Mouse (Mus musculus) common myeloid progenitor, adult 5-6 weeks (primary cell): ENCODE data around the gene Mex3a. TPM values are rescaled to one million over a fixed set of nuclear protein-coding genes. Genes with fewer than 3 reads are reported as not detected.

Source experiments
- ATAC-seq: replicated peaks from 2 replicates; pipeline ENCODE4 v1.8.0; 2016; ENCODE audit warnings: low read depth, mild to moderate bottlenecking, moderate TSS enrichment, inconsistent platforms; ENCODE audit not compliant: poor library complexity, severe bottlenecking
- total RNA-seq: library from RNA; stranded (forward); fragments of 200-1000, 187-1606 nt; gene quantifications from 2 replicates; pipeline ENCODE4 v1.2.3, GENCODE M21; 2017

Mex3a gene
- total RNA-seq: 7.2 and 9.6 TPM in 2 replicates

DNA sequence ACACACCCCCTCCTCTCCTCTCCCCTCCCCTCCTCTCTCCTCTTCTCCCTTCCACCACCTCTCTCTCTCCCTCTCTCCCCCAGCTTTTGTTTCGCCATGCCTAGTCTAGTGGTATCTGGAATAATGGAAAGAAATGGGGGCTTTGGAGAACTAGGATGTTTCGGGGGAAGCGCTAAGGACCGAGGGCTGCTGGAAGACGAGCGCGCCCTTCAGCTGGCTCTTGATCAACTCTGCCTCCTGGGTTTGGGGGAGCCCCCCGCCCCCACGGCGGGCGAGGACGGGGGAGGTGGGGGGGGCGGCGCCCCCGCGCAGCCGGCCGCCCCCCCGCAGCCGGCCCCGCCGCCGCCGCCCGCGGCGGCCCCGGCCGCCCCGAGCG, at the start of gene Mex3a:
Mex3a (plus strand) TSS at position 97 of the 376 bp plus-strand sequence.
- ATAC-seq: no peak

DNA sequence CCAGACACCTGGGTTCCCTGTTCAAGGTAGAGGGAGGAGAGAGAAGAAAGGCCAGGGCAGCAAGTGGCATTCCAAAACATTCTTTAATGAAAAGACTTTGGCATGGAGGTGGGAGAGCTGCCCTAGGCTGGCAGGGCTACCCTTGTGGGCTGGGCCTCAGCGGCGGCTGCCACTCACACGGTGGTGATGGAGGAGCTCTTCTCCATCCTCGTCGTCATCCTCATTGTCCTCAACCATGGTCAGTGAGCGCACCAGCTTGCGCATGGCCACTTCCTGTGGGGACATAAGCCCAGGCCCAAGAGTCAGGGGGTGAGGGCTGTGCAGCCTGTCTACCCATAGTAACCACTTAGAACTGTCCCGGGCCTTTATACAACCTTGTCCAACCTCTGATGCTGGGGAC, 49.1 kb upstream of the Mex3a start:
- no peak for ATAC-seq

- ATAC-seq: peak; percentile 70
Measured at GRCm38 (mm10) chr3:88483621-88484020, 48.6 kb upstream of the Mex3a start.

DNA sequence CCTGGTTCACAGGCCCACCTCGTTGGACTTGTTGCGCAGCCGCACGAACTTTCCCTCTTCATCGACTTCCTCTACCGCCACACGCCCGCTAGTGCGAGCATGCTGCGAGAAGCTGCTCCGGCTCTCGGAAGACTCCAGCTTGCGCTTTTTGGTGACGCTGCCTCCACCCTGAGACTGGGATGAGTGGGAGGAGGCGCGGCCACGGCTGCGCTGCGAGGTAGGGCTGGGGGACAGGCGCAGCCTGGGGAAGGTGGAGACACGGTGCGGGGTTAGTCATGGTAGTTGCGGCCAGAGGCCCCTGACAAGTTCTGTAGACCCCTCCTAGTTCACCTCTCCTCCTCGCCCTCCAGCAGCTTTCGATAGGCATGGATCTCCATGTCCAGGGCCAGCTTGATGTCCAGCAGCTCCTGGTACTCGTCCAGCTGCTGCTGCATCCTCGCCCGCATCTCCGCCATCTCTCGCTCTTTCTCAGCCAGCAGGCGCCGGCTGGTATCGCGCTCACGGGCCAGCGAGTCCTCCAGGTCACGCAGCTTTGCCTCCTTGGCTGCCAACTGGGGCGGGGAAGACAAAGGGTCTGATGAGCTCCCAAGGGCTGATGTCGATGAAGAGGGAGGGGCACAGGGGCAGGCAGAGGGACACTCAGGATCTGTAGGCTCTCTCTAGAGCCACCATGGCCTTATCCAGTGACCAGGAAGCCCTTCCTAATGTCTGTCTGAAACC, 47.4 kb upstream of the Mex3a start:
- ATAC-seq: peak; percentile 31

DNA sequence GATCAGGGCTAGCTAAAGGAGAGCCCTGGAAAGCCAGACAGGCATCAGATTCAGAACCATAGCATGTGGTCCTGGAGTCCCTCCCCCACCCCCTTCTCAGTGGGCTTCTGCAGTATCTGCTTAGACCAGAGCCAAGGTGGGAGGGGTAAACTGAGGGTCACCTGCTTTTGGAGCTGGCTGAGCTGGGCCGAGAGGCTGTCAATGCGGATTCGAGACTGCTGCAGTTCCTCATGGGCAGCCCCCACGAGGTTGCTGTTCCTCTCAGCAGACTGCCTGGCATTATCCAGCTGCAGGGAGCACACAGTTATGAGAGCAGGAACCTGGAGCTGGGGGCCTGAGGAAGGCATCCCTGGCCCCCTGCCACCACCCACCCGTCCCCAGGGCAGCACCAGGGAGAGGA, 46.2 kb upstream of the Mex3a start:
- ATAC-seq: no peak

GRCm38 (mm10) chr3:88486887-88487286, 45.3 kb upstream of the Mex3a start:
- no peak for ATAC-seq

DNA sequence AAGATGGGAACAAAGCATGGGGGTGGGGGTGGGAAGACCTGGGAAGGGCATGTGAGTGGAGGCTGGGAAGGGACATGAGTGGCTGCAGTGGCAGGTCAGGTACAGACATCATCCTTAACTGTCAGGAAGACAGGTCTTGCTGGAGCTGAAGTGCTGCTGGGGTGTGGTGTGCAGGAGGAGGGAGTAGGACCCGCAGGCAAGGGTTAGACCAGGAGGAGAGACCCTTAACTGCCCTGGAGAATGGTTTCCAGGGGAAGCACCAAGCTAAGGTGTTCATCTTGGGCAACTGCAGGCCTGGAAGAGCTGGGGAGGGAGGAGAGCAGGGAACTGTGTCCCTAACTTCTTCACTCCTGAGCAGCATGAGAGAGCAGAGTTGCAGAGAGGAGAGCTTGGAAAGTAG, 44.8 kb upstream of the Mex3a start:
- no peak for ATAC-seq

DNA sequence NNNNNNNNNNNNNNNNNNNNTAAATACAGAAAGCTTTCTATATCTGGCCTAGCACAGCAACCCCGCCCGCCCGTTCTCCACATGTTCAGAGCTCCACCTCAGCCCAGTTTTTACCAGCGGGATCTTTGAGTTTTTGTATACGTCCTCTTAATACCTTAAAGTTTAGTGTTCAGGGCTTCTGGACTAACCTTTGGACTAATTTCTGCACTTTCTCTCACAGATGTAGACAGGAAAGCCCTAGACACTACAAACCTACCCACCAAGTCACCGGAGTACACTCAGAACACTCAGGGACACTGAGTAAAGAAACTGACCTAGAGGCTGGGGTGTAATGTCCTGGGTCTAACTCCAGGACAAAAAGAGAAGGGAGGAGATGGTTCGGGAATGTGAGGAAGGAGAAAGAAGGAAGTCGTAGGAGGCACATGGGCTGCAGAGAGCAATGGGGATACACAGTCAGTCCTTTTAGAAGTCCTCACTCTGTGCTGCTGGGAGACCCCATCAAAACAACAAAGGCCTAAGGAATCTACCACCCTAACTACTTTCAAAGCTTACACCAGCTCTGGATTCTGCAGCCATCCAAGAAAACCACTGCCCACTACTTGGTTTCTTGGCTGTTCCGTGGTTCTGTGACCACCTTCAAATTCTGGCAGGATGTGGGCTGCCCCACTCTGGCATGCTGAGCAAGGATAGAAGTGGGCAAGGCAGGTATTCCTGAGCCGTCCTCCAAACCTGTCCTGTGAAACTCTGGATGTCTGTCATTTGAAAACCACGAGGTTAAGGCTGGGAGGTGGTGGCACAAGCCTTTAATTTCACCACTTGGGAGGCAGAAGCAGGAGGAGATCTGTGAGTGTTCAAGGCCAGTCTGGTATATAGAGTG, 38.3 kb upstream of the Mex3a start:
- ATAC-seq: no peak

- peak; percentile 12; the same call in 1 of the 2 replicates for ATAC-seq
Measured at GRCm38 (mm10) chr3:88494836-88495628, 37.2 kb upstream of the Mex3a start.

DNA sequence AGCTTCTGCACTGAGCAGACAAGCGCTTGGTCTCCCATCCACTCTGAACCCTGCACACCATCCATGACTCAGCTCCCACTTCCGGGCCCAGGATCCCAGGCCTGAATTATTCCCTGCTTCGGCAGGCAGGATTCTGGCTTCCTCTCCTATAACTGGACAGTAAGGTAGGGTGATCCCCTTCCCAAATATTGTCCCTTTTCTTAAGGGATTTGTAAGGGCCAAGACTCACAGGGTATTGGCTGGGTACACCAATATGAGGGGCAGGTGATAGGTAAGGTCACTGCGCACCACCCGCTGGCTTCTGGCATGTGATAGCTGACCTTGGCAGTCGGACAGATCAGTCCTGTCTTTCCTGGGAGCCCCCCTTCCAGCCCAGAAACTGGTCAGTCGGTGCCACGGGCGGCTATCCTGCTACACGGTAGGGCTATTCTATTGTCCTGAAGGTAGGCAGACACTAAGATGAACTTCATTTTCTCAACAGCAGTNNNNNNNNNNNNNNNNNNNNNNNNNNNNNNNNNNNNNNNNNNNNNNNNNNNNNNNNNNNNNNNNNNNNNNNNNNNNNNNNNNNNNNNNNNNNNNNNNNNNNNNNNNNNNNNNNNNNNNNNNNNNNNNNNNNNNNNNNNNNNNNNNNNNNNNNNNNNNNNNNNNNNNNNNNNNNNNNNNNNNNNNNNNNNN, 36.3 kb upstream of the Mex3a start:
- no peak for ATAC-seq

DNA sequence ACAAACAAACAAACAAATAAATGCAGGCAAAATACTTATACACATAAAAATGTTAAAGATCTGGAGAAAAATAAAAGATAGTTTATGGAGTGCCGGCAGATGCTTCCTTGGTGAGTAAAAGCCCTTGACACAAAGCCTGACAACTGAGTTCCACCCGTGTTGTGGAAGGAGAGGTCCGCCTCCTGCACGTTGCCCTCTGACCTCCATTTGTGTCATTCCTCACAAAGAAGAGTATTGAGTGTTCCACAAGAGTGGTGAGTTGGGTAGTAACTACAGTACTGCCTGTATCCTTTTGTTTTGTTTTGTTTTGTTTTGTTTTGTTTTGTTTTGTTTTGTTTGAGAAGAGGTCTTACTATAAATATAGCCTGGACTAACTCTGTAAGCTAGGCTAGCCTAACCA, 32.6 kb upstream of the Mex3a start:
- ATAC-seq: no peak

DNA sequence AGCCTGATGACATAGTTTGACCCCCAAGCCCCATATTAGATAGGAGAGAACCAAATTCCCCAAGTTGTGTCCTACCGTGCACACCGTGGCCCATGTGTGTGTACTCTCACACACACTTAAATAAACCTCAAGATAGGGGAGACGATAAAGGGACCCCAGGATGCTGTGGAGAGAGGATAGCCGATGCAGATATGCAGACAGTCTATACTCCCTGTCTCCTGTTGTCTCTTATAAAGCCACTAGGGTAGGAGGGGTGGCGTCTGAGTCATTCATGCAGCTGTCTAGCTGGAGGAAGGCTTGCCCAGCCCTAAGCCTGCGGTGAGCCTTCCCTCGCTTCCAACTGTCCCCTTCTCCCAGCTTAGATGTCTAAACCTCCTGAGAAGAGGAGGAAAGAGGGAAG, 32.1 kb upstream of the Mex3a start:
- no peak for ATAC-seq

DNA sequence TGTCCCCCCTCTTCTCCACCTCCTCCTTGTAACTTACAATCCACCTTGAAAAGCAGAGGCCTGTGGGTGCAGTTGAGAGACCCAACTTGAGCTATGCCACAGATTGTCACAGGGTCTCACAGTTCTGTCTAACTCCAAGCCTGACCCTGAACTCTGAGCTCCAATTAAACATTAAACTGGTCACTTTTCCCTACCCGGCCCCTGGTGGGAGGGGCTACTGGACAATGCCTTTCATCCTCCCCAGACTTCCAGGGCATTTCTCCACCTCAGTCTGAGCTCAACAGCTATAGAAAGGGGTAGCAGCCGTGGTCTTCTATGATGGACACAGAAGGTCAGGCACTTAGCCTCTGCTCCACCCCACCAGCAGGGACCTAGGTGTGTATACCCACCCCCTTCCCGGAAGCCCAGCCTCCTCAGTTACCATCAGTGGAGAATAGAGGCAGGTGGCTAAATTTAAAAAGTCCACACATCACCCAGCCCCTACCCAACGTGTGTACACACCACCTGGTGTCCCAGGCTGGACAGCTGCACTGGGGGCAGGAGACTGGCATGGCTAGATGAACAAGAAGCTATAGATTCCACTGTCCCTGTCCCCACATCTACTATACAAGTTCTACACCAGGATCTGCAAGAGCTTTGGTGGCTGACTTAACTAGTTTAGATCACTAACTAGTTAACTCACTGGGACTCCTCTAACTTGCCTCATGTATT, 31.4 kb upstream of the Mex3a start:
- ATAC-seq: no peak

DNA sequence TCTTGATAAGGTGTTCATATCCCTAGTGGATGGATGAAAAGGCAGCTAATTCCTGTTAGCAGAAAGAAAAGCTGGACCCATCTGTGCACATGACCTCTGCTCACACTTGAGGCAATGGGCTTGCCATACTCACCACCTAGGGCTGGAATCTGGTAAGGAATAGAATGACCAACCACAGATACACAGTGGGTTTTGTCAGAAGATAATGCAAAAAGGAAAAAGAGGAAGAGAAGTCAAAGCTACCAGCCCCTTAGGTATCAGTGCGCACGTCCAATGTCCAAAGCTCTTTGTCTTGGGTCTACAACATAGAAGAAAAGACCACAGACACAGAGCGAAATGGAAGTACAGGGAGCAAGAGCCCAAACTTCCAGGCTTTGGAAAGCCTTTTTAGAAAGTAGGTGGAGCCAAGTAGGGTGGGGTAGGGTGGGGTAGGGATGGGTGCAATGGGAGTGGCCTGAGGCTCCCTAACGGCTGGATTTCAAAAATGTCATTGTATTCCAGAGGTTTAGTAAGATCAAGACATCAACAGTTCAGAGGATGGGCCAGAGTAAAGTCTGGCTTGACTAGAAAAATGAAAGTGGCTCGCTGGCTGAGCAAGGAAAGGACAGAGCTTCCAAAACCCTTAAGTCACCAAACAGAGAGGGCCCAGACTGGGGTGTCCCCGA, 30.7 kb upstream of the Mex3a start:
- ATAC-seq: no peak

DNA sequence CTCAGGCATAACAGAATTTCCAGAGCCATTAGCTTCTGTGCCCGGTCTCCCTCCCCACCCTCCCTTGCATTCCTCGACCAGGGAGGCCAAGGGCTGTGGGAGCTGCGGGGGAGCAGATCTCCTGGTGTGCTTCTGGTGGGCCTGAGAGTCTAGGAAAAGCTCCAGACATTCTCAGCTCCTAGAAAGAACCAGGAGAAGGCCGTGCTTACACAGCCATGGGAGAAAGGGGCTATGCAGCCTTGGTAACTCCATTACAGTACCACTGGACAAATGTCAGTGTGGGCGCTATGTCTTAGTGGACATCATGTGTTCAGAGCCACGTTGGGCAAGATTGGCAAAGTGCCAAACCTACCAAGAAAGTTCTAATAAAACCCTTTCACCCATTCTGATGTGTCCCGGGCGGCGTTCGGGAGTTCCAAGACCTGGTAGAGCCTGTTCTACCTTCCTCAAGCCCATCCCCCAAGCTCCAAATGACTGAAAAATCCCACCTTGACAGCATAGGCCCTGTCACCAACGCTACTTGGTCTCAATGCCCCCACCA, 30.1 kb upstream of the Mex3a start:
- no peak for ATAC-seq

GRCm38 (mm10) chr3:88502641-88503504, 29.3 kb upstream of the Mex3a start:
- ATAC-seq: peak; percentile 84

DNA sequence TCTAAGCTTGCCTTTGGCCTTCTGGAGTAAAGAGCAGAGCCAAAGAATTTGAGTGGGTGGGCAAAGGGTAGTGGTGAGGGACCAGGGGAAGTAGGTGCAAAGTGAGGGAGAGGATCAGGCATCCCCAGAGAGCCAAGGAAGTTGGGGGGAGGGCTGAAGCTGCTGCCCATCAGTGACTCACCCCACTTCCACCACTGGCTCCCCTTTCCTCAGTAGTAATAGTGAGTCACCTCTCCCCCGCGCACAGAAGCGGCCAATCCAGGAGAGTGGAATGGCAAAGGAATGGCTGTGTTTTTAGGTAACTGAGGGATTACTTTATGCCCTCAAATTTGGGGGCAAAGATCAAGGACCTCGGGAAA, 28.7 kb upstream of the Mex3a start:
- no peak for ATAC-seq
